Mouse (Mus musculus) lung, adult 2 months (tissue): Measurements from ENCODE around the gene Bclaf1. TPM values are rescaled to one million over a fixed set of nuclear protein-coding genes. Genes with fewer than 3 reads are reported as not detected.

ENCODE experiments used
- DNase-seq: peaks from one replicate; pipeline ENCODE4 v3.0.0; 2022
- H3K4me1 ChIP-seq: fragments of 200-500 bp; 2 replicates; pipeline ENCODE4 v1.6.1; 2011; ENCODE audit warnings: low read length; ENCODE audit not compliant: control insufficient read depth, insufficient read depth
- H3K4me3 ChIP-seq: fragments of 200-500 bp; replicated peaks from 2 replicates; pipeline ENCODE3; 2011; ENCODE audit warnings: low read depth, mild to moderate bottlenecking, control low read depth, low read length; ENCODE audit errors: extremely low read depth
- CTCF ChIP-seq: fragments of 200-500 bp; IDR thresholded peaks from 2 replicates; pipeline ENCODE4 v1.5.1; 2011; ENCODE audit warnings: mild to moderate bottlenecking, low read length, control low read depth; ENCODE audit not compliant: insufficient read depth
- POLR2A ChIP-seq: fragments of 200-500 bp; IDR thresholded peaks from 2 replicates; pipeline ENCODE4 v1.6.1; 2011; ENCODE audit warnings: low read depth, mild to moderate bottlenecking, control low read depth, low read length, borderline replicate concordance; ENCODE audit errors: extremely low read depth
- WGBS: fragments of 180-500 bp; shearing (Covaris S2); methylation state at CpG from one replicate; pipeline ENCODE4 v1.1.7; 2018; 5-methylcytosine and 5-hydroxymethylcytosine counted together
- polyA plus RNA-seq: library from polyadenylated mRNA; depleted of rRNA; stranded (reverse); fragments of >200 nt; gene quantifications from 2 replicates; pipeline ENCODE4 v1.2.3, GENCODE M21; 2012; rRNA removed

Gene Bclaf1
- polyA plus RNA-seq: 10.4 and 19.0 TPM in 2 replicates

DNA sequence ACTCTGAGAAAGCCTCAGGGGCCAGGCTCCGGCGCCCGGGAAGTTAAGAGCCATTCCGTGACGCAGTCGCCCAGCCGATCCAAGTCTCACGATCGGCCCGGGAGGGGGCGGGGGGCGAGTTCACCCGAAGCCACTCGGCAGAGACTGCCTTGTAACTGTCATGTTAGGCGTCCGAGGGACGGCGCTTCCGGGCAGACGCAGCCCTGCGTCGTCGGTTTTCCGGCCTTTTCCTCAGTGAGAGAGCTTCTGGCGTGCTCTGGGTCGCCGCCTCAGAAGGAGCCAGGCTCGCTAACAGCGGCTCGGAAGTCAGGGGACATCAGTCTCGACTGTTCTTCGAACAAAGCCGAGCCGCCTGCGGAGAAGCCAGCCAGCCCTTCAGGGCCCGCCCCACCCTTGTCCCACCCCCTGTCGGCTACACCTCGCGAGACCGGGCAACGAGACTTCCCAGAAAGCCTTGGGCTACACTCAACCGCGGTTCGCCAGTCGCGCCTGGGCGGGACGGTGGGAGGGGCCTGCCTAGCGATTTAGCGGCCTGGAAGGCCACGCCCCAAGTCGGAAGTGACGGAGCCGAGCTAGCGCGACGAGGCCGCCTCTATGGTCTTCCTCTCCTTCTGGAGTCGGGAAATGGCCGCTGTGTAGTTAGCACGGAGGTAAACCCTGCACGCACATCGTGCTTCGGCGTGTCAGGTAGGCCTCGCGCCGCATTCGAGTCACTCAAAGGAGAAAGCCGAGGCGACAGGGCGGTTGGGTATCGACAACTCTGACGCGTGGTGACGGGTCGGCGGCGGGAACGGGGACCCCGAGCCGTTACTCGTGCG lies at the start of gene Bclaf1:
Gene Bclaf1, plus strand, starts transcription at position 552 of the 818 bp plus-strand sequence.
- DNase-seq: peak; percentile 99
- WGBS: under 1% methylated on average over 84 of the region's 84 CpGs
- TF ChIP-seq POLR2A: peak; percentile 95
- no peak for TF ChIP-seq CTCF

DNA sequence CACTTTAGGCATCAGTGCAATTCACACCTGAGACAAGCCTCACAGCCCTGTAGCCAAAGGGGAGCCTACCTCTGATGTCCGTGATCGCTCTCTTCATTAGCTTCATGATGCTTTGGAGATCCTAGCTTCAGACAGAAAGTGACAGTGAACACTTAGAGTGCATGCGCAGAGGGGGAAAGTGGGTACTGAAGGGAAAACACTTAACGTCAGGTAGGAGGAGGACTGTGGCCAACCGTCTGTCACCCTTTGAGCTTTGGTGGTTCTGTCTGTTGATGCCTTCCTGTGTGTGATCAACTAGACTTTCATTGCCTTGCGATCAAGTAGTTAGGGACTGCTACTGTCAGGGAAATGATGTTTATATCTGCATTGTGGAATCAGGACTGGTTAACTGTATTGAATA lies 49.4 kb upstream of the Bclaf1 start:
- Histone ChIP-seq H3K4me3 (no peak overlapping the region), H3K4me1 (no peaks in the 10 kb centered on the region)
- 86% methylated on average over 6 of the region's 6 CpGs for WGBS
- DNase-seq: no peak
- no peak for TF ChIP-seq POLR2A
- no peak for TF ChIP-seq CTCF

More for the DNA sequence above, at the start of gene Bclaf1:
- Histone ChIP-seq H3K4me1 (peaks cover 2% of the 10 kb centered on the region), H3K4me3 (peak within 1 kb of the TSS; percentile 99)

DNA sequence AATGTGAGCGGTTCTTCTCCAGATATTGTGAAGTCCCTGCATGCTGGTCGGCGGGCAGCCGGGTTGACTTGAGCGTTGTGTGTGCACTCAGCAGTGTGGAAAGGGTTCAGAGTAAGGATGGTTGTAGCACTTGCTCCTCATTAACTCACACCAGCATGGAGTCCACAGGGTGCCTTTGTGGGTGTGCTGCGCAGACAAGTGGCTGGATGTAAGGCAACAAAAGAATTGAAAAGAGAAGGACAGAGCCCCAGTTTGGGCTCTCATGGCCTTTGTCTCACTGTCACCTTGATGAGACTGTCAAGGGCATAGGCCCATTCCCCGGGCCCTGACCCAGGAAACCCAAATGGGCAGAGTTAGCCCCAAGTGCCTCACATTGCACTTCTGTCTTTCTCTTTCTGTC lies 47.8 kb upstream of the Bclaf1 start:
- TF ChIP-seq POLR2A: no peak
- TF ChIP-seq CTCF: no peak
- DNase-seq: no peak
- no peaks in the 10 kb centered on the region for H3K4me1 ChIP-seq
- WGBS: 97% methylated on average over 7 of the region's 7 CpGs
- H3K4me3 ChIP-seq: no peak overlapping the region

DNA sequence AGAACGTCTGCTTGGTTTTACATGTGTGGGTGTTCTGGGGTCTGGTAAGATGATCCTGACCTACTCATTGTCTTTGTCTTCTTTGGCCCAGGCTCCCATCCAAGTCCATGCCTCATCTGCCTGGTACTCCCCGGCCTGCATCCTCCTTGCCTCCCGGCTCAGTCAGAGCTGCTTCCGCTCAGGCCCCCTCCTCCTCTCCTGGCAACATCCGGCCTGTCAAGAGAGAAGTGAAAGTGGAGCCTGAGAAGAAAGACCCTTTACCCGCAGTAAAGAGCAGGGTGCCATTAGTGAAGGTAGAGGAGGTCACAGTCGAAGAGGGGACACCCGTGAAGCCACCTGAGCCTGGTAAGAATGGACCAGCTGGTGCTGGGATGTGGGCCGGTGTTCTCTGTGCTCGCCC lies 45.2 kb upstream of the Bclaf1 start:
- no peaks in the 10 kb centered on the region for H3K4me1 ChIP-seq
- 55% methylated on average over 10 of the region's 10 CpGs for WGBS
- no peak for DNase-seq
- H3K4me3 ChIP-seq: no peak overlapping the region
- TF ChIP-seq CTCF (no peak), POLR2A (no peak)

DNA sequence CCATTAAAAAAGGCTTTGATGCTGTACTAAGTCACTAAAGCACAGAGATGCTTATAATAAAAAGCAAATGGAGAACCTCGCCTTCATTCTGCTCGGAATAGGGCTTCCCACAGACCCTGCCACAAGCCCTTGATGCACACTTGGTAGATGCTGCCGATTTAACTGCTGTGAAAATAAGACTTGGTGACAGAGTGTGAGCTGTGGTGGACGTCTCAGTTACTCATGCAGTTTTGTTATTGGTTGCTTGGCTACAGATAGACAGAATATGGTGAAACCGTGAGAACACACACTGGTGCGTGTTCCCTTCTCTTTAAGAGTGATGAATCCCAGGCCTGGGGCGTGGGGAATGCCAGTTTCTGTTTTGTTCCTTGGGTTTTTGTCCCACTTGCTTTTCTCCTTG lies 43.3 kb upstream of the Bclaf1 start:
- no peak overlapping the region for H3K4me3 ChIP-seq
- TF ChIP-seq CTCF (no peak), POLR2A (no peak)
- no peaks in the 10 kb centered on the region for H3K4me1 ChIP-seq
- 83% methylated on average over 7 of the region's 7 CpGs for WGBS
- no peak for DNase-seq

DNA sequence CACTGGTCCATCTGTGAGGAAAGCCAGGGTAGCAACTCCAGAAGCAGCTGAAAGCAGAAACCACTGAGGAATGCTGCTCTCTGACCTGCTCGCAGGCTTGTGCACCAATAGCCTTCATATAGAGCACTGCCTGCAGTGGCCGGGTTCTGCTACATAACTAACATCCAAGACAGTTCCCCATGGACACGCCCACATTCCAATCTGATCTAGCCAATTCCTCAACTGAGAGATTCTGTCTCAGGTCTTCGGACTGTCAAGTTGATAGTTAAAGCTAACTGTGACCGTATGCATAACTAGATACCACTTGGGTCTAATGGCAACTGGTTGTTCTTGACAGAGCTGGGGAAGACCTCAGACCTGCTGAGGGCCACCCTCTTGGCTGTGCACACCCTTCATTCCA lies 39.9 kb upstream of the Bclaf1 start:
- no peak for DNase-seq
- 92% methylated on average over 5 of the region's 5 CpGs for WGBS
- no peak overlapping the region for H3K4me3 ChIP-seq
- TF ChIP-seq CTCF (no peak), POLR2A (no peak)
- no peaks in the 10 kb centered on the region for H3K4me1 ChIP-seq

DNA sequence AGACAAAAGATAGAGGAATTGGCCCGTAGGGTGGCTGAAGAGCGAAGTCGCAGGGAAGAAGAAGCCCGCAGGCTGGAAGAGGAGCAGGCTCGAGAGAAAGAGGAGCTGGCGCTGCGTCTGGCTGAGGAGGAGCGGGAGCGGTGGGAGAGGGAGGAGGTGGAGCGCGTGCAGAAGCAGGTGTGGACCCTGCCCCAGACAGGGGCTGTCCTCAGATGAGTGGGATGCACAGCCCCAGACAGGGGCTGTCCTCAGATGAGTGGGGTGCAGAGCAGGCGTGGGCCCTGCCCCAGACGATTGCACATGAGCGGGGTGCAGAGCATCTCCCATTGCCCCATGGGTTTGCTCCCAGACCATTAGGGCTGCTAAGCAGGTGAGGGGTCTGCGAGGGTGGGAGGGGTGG lies 39.0 kb upstream of the Bclaf1 start:
- WGBS: 81% methylated on average over 15 of the region's 15 CpGs
- H3K4me3 ChIP-seq: no peak overlapping the region
- no peak for DNase-seq
- H3K4me1 ChIP-seq: no peaks in the 10 kb centered on the region
- TF ChIP-seq POLR2A (no peak), CTCF (no peak)

DNA sequence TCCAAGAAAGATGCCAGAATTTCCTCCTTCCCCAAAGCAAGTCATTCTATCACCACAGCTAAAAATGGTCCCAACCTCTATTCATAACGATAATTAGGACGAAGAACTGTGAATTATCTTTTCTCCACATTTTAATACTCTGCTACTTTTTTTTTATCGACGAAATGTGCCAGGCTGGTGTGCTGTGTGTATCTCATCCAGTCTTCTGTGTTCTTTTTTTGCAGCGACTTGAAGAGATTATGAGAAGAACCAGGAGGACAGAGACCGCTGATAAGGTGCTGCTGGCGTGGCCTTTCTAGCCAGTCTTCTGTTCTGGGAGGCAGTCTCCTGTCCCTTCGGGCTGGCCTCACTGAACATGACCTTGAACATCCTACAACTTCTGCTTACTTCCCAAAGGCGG lies 38.2 kb upstream of the Bclaf1 start:
- no peak overlapping the region for H3K4me3 ChIP-seq
- DNase-seq: no peak
- 83% methylated on average over 9 of the region's 9 CpGs for WGBS
- TF ChIP-seq CTCF (no peak), POLR2A (no peak)
- no peaks in the 10 kb centered on the region for H3K4me1 ChIP-seq

DNA sequence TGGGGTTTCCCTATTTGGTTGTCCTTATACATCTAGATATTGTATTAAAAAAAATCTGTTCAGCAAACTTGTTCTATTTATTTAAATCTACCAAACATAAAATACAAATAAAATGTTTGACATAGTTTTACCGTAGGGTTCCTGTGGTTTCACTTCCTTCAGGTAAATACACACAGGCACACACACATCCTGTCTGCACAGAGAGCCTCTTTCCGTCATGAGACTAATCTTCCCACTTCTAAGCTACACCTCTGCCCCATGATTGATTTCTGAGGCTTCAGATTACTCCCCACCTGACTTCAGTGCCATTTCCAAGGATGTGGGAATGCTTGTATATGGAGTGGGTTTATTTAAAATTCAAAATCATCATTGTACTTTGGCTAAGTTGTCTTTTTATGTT lies 30.8 kb upstream of the Bclaf1 start:
- TF ChIP-seq POLR2A (no peak), CTCF (no peak)
- DNase-seq: no peak
- Histone ChIP-seq H3K4me1 (peaks cover 3% of the 10 kb centered on the region; the same call in 1 of the 2 replicates), H3K4me3 (no peak overlapping the region)
- WGBS: 34% methylated on average over 2 of the region's 2 CpGs
